Mouse (Mus musculus) Patski (cell line): Measurements from ENCODE around the gene Ppp1r18. TPM values are rescaled to one million over a fixed set of nuclear protein-coding genes. Genes with fewer than 3 reads are reported as not detected.

Experiments used
- ATAC-seq: fragments of 100-300 bp; one replicate; pipeline ENCODE4 v1.8.0; 2021
- CTCF ChIA-PET: fragments of 350-600 bp; sonication (Branson Sonifier 250); formaldehyde crosslinking; loops from one replicate; lab custom pipeline; 2022; ENCODE audit warnings: inconsistent platforms; lab: Charles Lee
- POLR2A ChIA-PET: fragments of 350-600 bp; sonication (Branson Sonifier 250); formaldehyde crosslinking; loops from one replicate; lab custom pipeline; 2022; ENCODE audit warnings: antibody characterized with exemption, inconsistent platforms; lab: Charles Lee
- DNase-seq: peaks from one replicate; pipeline ENCODE4 v3.0.0-alpha.2; 2011; ENCODE audit warnings: low read depth, low spot score
- H3K27me3 ChIP-seq: fragments of 371-371 bp; one replicate; pipeline ENCODE4 v1.5.1; 2021
- CTCF ChIP-seq: fragments of 100-300 bp; IDR thresholded peaks from one replicate; pipeline ENCODE4 v1.5.1; 2021
- in situ Hi-C: fragments of 300-500 bp; cut with MboI; formaldehyde crosslinking; loops from 3 replicates; pipeline ENCODE4 v1.11.1; 2018; ENCODE audit warnings: low pct_unique_long_range_greater_than_20kb, mixed read lengths
- polyA plus RNA-seq: library from polyadenylated mRNA; unstranded; gene quantifications from one replicate; pipeline ENCODE4 v1.2.3, GENCODE M21; 2021

Ppp1r18 gene
- polyA plus RNA-seq, 1 experiment from 2014 or later, result 74.3 TPM

GRCm38 (mm10) chr17:35842006-35842405, 23.4 kb upstream of the Ppp1r18 start:
- no peaks in the 10 kb centered on the region for H3K27me3 ChIP-seq
- in situ Hi-C loops, result no loop called here
- no peak for DNase-seq
- ChIA-PET CTCF (interaction anchor here (0.9 to 1.4 kb wide), 3 partner anchors 12 to 32 kb away, joined by 3 to 5 read pairs (median 3); no protein-coding TSS in a partner anchor), POLR2A (interaction anchor here (0.6 to 1.2 kb wide), 3 partner anchors 19 to 282 kb away, joined by 3 to 4 read pairs (median 4); partner anchors contain the start of gene Nrm)
- ATAC-seq, result no peak
- TF ChIP-seq CTCF, result no peak

DNA sequence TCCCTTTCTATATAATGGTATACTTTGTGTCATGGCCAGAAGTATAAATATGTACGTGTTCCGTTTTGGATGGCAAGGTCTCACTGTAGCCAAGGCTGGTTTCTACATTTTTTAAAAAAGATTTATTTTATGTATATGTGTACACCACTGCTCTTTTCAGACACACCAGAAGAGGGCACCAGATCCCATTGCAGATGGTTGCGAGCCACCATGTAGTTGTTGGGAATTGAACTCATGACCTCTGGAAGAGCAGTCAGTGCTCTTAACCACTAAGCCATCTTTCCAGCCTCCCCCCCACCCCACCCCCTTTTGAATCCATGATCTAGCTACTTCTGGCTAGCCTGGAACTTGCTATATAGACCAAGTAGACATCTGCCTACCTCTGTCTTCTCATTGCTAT, 21.9 kb upstream of the Ppp1r18 start:
- in situ Hi-C loops, result no loop called here
- CTCF ChIA-PET, result interaction anchor here (1.4 to 1.6 kb wide), 2 partner anchors 14 to 34 kb away, joined by 3 read pairs; no protein-coding TSS in a partner anchor
- POLR2A ChIA-PET, result no interaction called here

DNA sequence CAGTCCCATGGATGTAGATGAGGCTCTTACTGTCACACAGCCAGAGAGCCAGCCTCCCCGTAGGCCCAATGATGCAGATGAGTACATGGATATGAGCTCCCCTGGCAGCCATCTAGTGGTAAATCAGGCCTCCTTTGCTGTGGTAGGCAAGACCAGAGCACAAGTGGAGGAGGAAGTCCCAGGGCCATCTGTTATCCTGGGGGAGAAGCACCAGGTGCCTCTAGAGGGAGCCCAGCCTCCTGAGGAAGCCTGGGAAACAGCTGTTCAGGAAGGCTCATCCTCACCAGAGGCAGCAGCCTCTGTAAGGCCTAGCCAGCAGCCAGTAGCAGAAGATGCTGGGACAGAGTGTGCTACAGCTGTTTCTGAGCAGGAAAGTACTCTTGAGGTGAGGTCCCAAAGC, 17.3 kb upstream of the Ppp1r18 start:
- CTCF ChIA-PET, result interaction anchor here (1.1 to 3.4 kb wide), 2 partner anchors 25 to 43 kb away, joined by 3 to 14 read pairs; no protein-coding TSS in a partner anchor
- DNase-seq, result no peak

More for the DNA sequence above, 21.9 kb upstream of the Ppp1r18 start:
- TF ChIP-seq CTCF, result no peak
- ATAC-seq (no peak), DNase-seq (no peak)
- no peaks in the 10 kb centered on the region for H3K27me3 ChIP-seq

DNA sequence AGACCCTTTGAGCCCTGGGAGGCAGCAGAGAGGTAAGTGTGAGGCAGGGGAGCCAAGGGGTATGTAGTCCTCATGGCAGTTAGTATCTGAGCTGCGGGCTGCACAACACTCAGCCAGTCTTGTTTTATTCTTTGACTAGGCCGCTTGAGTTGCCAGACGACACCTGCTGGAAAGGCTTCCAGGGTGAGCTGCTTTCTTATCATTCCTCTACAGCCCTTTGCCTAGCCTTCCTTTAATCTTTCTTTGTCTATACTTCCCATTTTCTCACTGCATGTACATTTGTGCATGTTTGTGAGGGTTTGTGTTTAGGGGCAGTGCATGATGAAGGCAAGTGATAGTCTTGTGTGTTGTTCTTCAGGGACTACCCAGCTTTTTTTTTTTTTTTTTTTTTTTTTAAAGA, 14.4 kb upstream of the Ppp1r18 start:
- ATAC-seq (no peak), DNase-seq (no peak)
- in situ Hi-C loops, result no loop called here
- ChIA-PET POLR2A (interaction anchor here (1.1 kb wide), 1 partner anchor 13 kb away, joined by 3 read pairs; the partner anchor contains the start of gene Tubb5), CTCF (interaction anchor here (1.1 to 2.7 kb wide), 3 partner anchors 9 to 16 kb away, joined by 3 to 6 read pairs (median 3); partner anchors contain the start of gene Nrm)
- TF ChIP-seq CTCF, result no peak
- no peaks in the 10 kb centered on the region for H3K27me3 ChIP-seq

More for the DNA sequence above, 17.3 kb upstream of the Ppp1r18 start:
- H3K27me3 ChIP-seq, result no peaks in the 10 kb centered on the region
- ATAC-seq, result no peak
- POLR2A ChIA-PET, result interaction anchor here (1.2 kb wide), 1 partner anchor 23 kb away, joined by 3 read pairs; no protein-coding TSS in a partner anchor
- TF ChIP-seq CTCF, result no peak
- in situ Hi-C loops, result no loop called here

DNA sequence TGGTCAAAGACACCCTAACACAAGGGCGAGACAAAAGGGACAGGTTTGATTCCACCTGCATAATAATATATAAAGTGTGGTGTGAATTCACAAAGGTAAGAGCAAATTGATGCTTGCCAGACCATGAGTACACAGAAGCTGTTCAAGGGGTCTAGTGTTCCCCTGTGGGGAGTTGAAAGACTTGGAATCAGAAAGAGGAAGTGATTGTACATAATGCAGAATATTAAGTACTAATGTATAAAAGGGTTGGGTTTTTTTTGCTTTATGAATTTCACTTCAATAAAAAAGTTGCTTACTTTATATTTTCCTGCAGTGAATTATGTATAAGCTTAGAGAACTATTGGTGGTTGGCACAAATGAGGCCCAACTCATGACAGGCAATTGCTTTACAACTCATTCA, 6.0 kb upstream of the Ppp1r18 start:
- H3K27me3 ChIP-seq, result no peaks in the 10 kb centered on the region
- DNase-seq, result no peak
- no peak for TF ChIP-seq CTCF
- ChIA-PET POLR2A (no interaction called here), CTCF (interaction anchor here (0.7 to 4.5 kb wide), 4 partner anchors 8 to 15 kb away, joined by 3 to 29 read pairs (median 4); no protein-coding TSS in a partner anchor)
- in situ Hi-C loops, result no loop called here
- no peak for ATAC-seq

- POLR2A ChIA-PET, result interaction anchor here (0.5 to 1.5 kb wide), 3 partner anchors 10 to 124 kb away, joined by 3 to 4 read pairs (median 4); no protein-coding TSS in a partner anchor
- no peak for ATAC-seq
- DNase-seq, result no peak
- in situ Hi-C loops, result no loop called here
- H3K27me3 ChIP-seq, result no peaks in the 10 kb centered on the region
- no peak for TF ChIP-seq CTCF
- CTCF ChIA-PET, result interaction anchor here (0.7 to 4.5 kb wide), 4 partner anchors 9 to 15 kb away, joined by 3 to 29 read pairs (median 4); no protein-coding TSS in a partner anchor
Observed at GRCm38 (mm10) chr17:35859835-35860234, 5.6 kb upstream of the Ppp1r18 start.

- POLR2A ChIA-PET, result interaction anchor here (0.6 to 1.5 kb wide), 5 partner anchors 9 to 53 kb away, joined by 3 to 7 read pairs (median 4); no protein-coding TSS in a partner anchor
- in situ Hi-C loops, result no loop called here
- DNase-seq (no peak), ATAC-seq (no peak)
- no peak for TF ChIP-seq CTCF
- CTCF ChIA-PET, result interaction anchor here (1.6 to 4.5 kb wide), 3 partner anchors 10 to 16 kb away, joined by 6 to 29 read pairs (median 7); no protein-coding TSS in a partner anchor
- no peaks in the 10 kb centered on the region for H3K27me3 ChIP-seq
Observed at GRCm38 (mm10) chr17:35860831-35861197, 4.6 kb upstream of the Ppp1r18 start.

GRCm38 (mm10) chr17:35861198-35861857, 4.1 kb upstream of the Ppp1r18 start, which contains the start of gene Nrm:
Nrm (plus strand) TSS chr17:35861318.
- in situ Hi-C loops, result no loop called here
- H3K27me3 ChIP-seq, result no peaks in the 10 kb centered on the region
- ChIA-PET POLR2A (interaction anchor here (0.6 to 1.5 kb wide), 6 partner anchors 8 to 238 kb away, joined by 3 to 7 read pairs (median 4); no protein-coding TSS in a partner anchor), CTCF (interaction anchor here (1.6 to 4.5 kb wide), 3 partner anchors 10 to 16 kb away, joined by 6 to 29 read pairs (median 7); no protein-coding TSS in a partner anchor)
- DNase-seq, result no peak
- peak; percentile 91 for ATAC-seq
- no peak for TF ChIP-seq CTCF

DNA sequence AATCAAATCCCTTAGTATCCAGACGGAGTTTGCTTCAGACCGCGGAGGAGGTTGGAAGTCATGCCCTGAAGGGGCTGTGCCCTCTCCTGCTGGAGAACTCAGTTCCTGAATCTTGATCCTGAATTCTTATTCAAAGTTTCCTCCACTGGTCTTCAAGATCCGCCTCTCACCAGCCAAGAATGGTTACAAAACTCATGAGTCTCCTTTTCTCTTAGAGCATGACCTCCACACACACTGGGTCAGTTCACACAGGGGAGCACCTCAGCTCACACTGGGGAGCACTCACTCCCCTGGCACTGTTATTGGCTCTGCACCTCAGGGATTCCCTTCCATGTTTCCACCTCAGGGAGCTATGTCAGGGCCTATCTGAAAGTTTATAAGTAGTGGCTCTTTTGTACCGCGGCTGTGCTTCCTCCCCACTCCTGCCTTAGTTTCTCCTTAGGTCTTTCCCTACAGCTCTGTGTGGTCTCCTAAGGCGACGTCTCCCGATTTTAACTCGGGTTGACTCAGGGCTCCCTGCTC, 500 bp upstream of the Ppp1r18 start:
- POLR2A ChIA-PET, result interaction anchor here (0.5 kb wide), 1 partner anchor 57 kb away, joined by 3 read pairs; no protein-coding TSS in a partner anchor
- in situ Hi-C loops, result no loop called here

GRCm38 (mm10) chr17:35866281-35866831, 963 bp downstream of the Ppp1r18 start:
- ATAC-seq (peak; percentile 16), DNase-seq (no peak)
- ChIA-PET CTCF (interaction anchor here (1.4 kb wide), 1 partner anchor 15 kb away, joined by 3 read pairs; no protein-coding TSS in a partner anchor), POLR2A (interaction anchor here (0.7 to 0.9 kb wide), 2 partner anchors 27 to 29 kb away, joined by 3 read pairs; no protein-coding TSS in a partner anchor)
- no peaks in the 10 kb centered on the region for H3K27me3 ChIP-seq
- in situ Hi-C loops, result no loop called here
- TF ChIP-seq CTCF, result no peak

More for the DNA sequence above, 500 bp upstream of the Ppp1r18 start:
- no peaks in the 10 kb centered on the region for H3K27me3 ChIP-seq
- CTCF ChIA-PET, result interaction anchor here (0.6 to 1.3 kb wide), 3 partner anchors 15 to 143 kb away, joined by 3 to 4 read pairs (median 3); partner anchors contain the start of gene Dhx16
- DNase-seq (no peak), ATAC-seq (no peak)
- no peak for TF ChIP-seq CTCF
